Mouse (Mus musculus) liver, embryonic 14.5 days (tissue): ENCODE data around the gene Dmrtc2. TPM values are rescaled to one million over a fixed set of nuclear protein-coding genes. Genes with fewer than 3 reads are reported as not detected.
"Not testable (repeated sequence)": the region's sequence is repeated elsewhere in the genome, so short reads cannot be mapped to it uniquely, and the experiment has no call there.

Experiments used
- ATAC-seq: fragments of 200-750 bp; cut with Nextera tagmentation; 2 replicates; pipeline ENCODE4 v1.8.0; 2017; ENCODE audit warnings: moderate number of reproducible peaks, mild to moderate bottlenecking, moderate library complexity; ENCODE audit not compliant: insufficient read depth
- DNase-seq, 3 experiments: peaks; one replicate each; pipeline ENCODE4 v3.0.0-alpha.2; 2012 to 2013; ENCODE audit warnings: low read depth in 3 of 3, low spot score in 3 of 3
- H3K27ac ChIP-seq: fragments of 300-500 bp; sonication (generic); 2 replicates; pipeline ENCODE4 v1.5.1; 2014; ENCODE audit warnings: moderate library complexity, mild to moderate bottlenecking, control low read depth, inconsistent platforms
- H3K27me3 ChIP-seq: fragments of 300-500 bp; sonication (generic); 2 replicates; pipeline ENCODE4 v1.6.1; 2014; ENCODE audit warnings: mild to moderate bottlenecking, low read length, moderate library complexity; ENCODE audit not compliant: control insufficient read depth, insufficient read depth
- H3K36me3 ChIP-seq: fragments of 300-500 bp; sonication (generic); replicated peaks from 2 replicates; pipeline ENCODE4 v1.6.1; 2014; ENCODE audit warnings: low read depth; ENCODE audit not compliant: control insufficient read depth, insufficient read depth
- H3K4me1 ChIP-seq, 2 experiments: fragments of 200-500 bp in 1 of 2; fragments of 300-500 bp in 1 of 2; sonication (generic) in 1 of 2; replicated peaks; 2 replicates each; pipeline ENCODE4 v1.6.1; 2012 to 2014; ENCODE audit warnings: antibody characterized with exemption in 1 of 2, inconsistent platforms in 1 of 2, low read length in 1 of 2; ENCODE audit not compliant: control insufficient read depth in 2 of 2, insufficient read depth in 2 of 2
- H3K4me2 ChIP-seq: fragments of 300-500 bp; sonication (generic); 2 replicates; pipeline ENCODE4 v1.6.1; 2014; ENCODE audit warnings: low read depth, mild to moderate bottlenecking, control low read depth, moderate library complexity
- H3K4me3 ChIP-seq, 2 experiments: fragments of 200-500 bp in 1 of 2; fragments of 300-500 bp in 1 of 2; sonication (generic) in 1 of 2; 2 replicates each; pipeline ENCODE4 v1.5.1; 2012 to 2014; ENCODE audit warnings: low read depth in 2 of 2, low read length in 2 of 2, mild to moderate bottlenecking in 2 of 2, control low read depth in 1 of 2, inconsistent platforms in 1 of 2, moderate library complexity in 1 of 2; ENCODE audit not compliant: insufficient read depth in 1 of 2
- H3K9ac ChIP-seq: fragments of 300-500 bp; sonication (generic); replicated peaks from 2 replicates; pipeline ENCODE4 v1.6.1; 2014; ENCODE audit warnings: mild to moderate bottlenecking, control low read depth, moderate library complexity
- H3K9me3 ChIP-seq: fragments of 300-500 bp; sonication (generic); 2 replicates; pipeline ENCODE4 v1.6.1; 2016; ENCODE audit warnings: low read length, mixed read lengths; ENCODE audit not compliant: control insufficient read depth
- CTCF ChIP-seq: IDR thresholded peaks from 2 replicates; pipeline ENCODE4 v1.5.1; 2016; ENCODE audit warnings: antibody characterized with exemption, low read depth, control low read depth
- EP300 ChIP-seq: IDR thresholded peaks from 2 replicates; pipeline ENCODE4 v1.6.1; 2016; ENCODE audit warnings: antibody characterized with exemption, low read depth
- WGBS: fragments of 180-500 bp; shearing (Covaris S2); extraction: QIAGEN DNeasy Blood & Tissue Kit; methylation state at CpG from one replicate; pipeline ENCODE4 v1.1.7; 2014; ENCODE audit not compliant: insufficient replicate concordance; 5-methylcytosine and 5-hydroxymethylcytosine counted together
- polyA plus RNA-seq, 2 experiments: library from polyadenylated mRNA; depleted of rRNA in 1 of 2; stranded (reverse) in 1 of 2; unstranded in 1 of 2; fragments of >200 nt; fragmentation: Nextera tagmentation in 1 of 2; extraction: Ambion mirVana in 1 of 2; gene quantifications; 2 replicates each; pipeline versions ENCODE4 v1.2.1 to v1.2.3; 2012 to 2014

Dmrtc2 gene
- polyA plus RNA-seq, 2 experiments: not detected

DNA sequence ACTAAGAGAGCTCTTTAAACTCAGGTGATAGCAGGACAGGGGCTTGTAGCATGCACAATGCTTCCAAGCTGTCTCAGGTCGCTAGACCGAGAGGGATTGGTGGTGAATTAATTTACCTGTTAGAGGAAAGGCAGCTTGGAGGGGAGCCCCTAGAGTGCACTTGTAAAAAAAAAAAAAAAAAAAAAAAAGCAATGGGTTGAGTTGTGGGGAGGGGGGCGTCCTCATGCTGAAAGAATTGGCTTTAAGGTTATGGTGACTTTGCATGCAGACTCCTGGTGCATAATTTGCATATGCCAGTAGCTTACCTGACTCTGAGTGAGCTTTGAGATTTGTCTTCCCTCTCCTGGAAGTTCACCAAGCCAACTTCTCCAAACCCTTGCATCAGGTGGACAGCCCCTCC lies 29.5 kb upstream of the Dmrtc2 start:
- Histone ChIP-seq H3K4me1 (0 out of 4 replicates have a peak, but pooled peaks cover 0 to 2% of the 10 kb centered on the region in 2 experiments), H3K4me3 (no peak overlapping the region), H3K9ac (no peak overlapping the region), H3K27ac (no peak overlapping the region), H3K36me3 (no peaks in the 10 kb centered on the region), H3K27me3 (no peaks in the 10 kb centered on the region), H3K4me2 (no peak overlapping the region), H3K9me3 (no peaks in the 10 kb centered on the region)
- TF ChIP-seq EP300 (no peak), CTCF (no peak)
- no peak for DNase-seq
- ATAC-seq: no peak
- WGBS: 56% methylated on average over 3 of the region's 3 CpGs

DNA sequence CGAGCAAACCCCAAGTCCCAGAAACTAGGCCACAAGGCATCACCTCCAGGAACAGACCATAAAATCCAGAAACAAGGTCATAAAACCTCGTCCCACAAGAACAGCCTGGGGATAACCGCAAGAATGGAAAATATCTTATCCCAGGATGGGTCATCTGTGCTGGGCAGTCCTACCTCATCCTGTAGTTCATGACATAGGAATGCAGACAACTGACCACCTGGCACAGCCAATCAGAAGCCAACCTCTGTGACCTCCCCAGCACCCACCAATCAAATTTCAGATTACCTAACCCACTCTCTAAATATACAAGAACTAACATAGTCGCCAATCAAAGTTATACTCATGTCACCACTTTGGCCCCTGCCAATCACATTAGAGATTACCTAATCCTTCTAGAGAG lies 28.8 kb upstream of the Dmrtc2 start:
- Histone ChIP-seq H3K9me3 (no peaks in the 10 kb centered on the region), H3K9ac (no peak overlapping the region), H3K27me3 (no peaks in the 10 kb centered on the region), H3K4me3 (no peak overlapping the region), H3K4me1 (peaks cover 3 to 6% of the 10 kb centered on the region in 2 experiments), H3K27ac (no peak overlapping the region), H3K4me2 (no peak overlapping the region), H3K36me3 (no peaks in the 10 kb centered on the region)
- no peak for DNase-seq
- WGBS: 63% methylated on average over 4 of the region's 4 CpGs
- TF ChIP-seq EP300 (no peak), CTCF (no peak)
- ATAC-seq: no peak

DNA sequence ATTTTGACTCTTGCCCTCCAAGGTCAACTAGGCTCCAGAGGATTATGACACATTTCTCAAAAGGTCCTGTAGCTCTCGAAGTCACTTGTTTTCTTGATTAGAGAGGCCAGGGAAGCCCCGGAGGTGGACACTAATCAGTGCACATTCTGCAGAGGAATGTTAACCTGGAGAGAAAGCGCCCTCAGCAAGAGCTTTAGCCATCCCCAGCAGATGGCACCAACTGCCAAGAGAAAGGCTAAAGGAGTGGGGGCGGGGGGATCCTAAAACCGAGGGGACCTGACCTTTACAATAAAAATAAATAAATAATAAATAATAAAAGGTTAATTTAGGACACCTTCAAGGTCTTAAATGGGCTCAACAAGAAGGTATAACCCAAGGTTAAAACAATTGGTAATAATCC lies 25.7 kb upstream of the Dmrtc2 start:
- no peak for ATAC-seq
- no peak overlapping the region for H3K4me3 ChIP-seq
- H3K36me3 ChIP-seq: no peaks in the 10 kb centered on the region
- no peak overlapping the region for H3K9ac ChIP-seq
- TF ChIP-seq EP300 (no peak), CTCF (peak; percentile 34; the same call in 1 of the 2 replicates)
- no peak for DNase-seq
- H3K4me1 ChIP-seq: peaks cover 12 to 15% of the 10 kb centered on the region in 2 experiments
- WGBS: 34% methylated on average over 5 of the region's 5 CpGs
- no peak overlapping the region for H3K27ac ChIP-seq
- H3K27me3 ChIP-seq: no peaks in the 10 kb centered on the region
- H3K4me2 ChIP-seq: no peak overlapping the region
- H3K9me3 ChIP-seq: no peaks in the 10 kb centered on the region

DNA sequence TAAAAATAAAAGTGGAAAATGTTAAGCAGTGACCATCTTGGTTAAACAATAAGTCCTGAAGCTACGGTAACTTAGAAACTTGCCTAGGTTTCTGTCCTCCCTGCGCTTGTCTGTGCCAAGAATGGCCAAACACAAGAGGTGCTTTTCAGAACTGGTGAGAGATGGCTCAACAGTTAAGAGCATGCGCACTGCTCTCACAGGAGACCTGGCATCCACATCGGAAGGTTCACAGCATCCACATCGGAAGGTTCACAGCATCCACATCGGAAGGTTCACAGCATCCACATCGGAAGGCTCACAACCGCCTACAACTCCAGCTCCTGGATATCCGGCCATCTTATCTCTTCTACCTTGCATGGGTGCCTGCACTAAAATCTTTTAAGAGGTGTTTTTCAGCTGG lies 24.7 kb upstream of the Dmrtc2 start:
- Histone ChIP-seq H3K4me2 (no peak overlapping the region), H3K27ac (no peak overlapping the region), H3K9ac (no peak overlapping the region), H3K9me3 (no peaks in the 10 kb centered on the region), H3K27me3 (no peaks in the 10 kb centered on the region), H3K4me3 (no peak overlapping the region), H3K4me1 (peaks cover 18 to 22% of the 10 kb centered on the region in 2 experiments), H3K36me3 (no peaks in the 10 kb centered on the region)
- ATAC-seq: no peak
- 72% methylated on average over 9 of the region's 9 CpGs for WGBS
- DNase-seq: no peak
- TF ChIP-seq CTCF: no peak
- no peak for TF ChIP-seq EP300

DNA sequence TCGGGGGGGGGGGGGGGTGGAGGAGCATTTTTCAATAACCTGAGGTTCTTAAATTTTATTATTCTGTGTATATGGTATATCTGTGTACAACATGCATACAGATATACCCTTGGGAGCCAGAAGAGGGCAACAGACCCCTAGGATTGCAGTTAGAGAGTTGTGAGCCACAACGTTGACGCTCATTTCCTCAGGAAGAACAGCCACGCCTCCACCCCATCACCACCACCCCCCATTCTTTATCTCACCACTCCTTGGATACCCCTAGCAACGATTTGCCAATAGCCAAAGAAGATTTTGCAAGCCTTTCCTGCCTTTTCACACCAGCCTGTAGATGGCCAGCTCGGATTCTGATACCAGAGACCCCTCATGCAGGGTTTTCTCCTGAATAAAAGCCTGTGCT lies 24.1 kb upstream of the Dmrtc2 start:
- H3K27me3 ChIP-seq: no peaks in the 10 kb centered on the region
- no peak overlapping the region for H3K4me3 ChIP-seq
- no peak overlapping the region for H3K27ac ChIP-seq
- ATAC-seq (peak; percentile 70), DNase-seq (peak; percentile 57 to 72 (median 60))
- no peaks in the 10 kb centered on the region for H3K9me3 ChIP-seq
- WGBS: 2% methylated on average over 6 of the region's 6 CpGs
- no peak overlapping the region; the same call in 1 of the 2 replicates for H3K9ac ChIP-seq
- peak overlapping the region; percentile 6; the same call in 1 of the 2 replicates for H3K4me2 ChIP-seq
- H3K4me1 ChIP-seq: peaks cover 21 to 25% of the 10 kb centered on the region in 2 experiments
- no peaks in the 10 kb centered on the region for H3K36me3 ChIP-seq
- TF ChIP-seq EP300: no peak
- peak; percentile 70 for TF ChIP-seq CTCF

DNA sequence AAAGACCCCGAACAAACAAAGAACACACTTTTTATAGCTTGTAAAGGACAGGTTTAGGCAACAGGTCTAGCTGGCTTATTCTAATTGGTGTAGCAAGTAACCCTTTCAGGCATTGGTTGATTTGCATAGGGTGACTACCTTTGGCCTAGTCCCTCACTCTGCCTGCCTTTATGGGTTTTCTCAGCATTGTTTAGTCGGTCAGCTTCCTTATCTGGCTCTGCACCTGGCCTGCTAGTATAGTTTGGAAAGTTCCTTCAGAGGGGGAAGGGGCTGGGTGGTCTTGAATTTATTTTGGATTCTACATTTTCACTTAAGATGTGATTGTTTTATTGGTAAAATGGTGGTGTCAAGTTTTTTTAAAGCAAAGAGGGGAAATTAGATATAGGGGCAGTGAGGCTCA lies 23.3 kb upstream of the Dmrtc2 start:
- not testable (repeated sequence) for H3K9ac ChIP-seq, H3K4me3 ChIP-seq, H3K4me2 ChIP-seq, H3K27ac ChIP-seq, H3K36me3 ChIP-seq, DNase-seq, H3K9me3 ChIP-seq, H3K27me3 ChIP-seq, ATAC-seq
- peaks cover 27 to 30% of the 10 kb centered on the region in 2 experiments for H3K4me1 ChIP-seq
- 16% methylated on average over 2 of the region's 2 CpGs for WGBS
